Mouse (Mus musculus) spleen, adult 2 months (tissue): ENCODE data around the gene Exosc1.

Source experiments
- CTCF ChIP-seq: fragments of 200-500 bp; IDR thresholded peaks from 2 replicates; pipeline ENCODE4 v1.5.1; 2011; ENCODE audit warnings: mild to moderate bottlenecking, inconsistent platforms; ENCODE audit not compliant: insufficient read depth, insufficient read length, insufficient replicate concordance; ENCODE audit errors: extremely low read depth
- POLR2A ChIP-seq: fragments of 200-500 bp; IDR thresholded peaks from 2 replicates; pipeline ENCODE4 v1.6.1; 2011; ENCODE audit warnings: low read depth, low read length, inconsistent platforms

- TF ChIP-seq CTCF: no peak
- TF ChIP-seq POLR2A: no peak
Measured at GRCm38 (mm10) chr19:41916853-41917252, 16.4 kb downstream of the Exosc1 start.
